Mouse (Mus musculus) brain, embryonic 14.5 days (tissue): ENCODE results near the gene Cntnap2.

Source experiments
- CTCF ChIP-seq: fragments of 200-500 bp; IDR thresholded peaks from 2 replicates; pipeline ENCODE4 v1.5.1; 2012; ENCODE audit warnings: inconsistent platforms, mild to moderate bottlenecking, moderate library complexity, borderline replicate concordance; ENCODE audit not compliant: insufficient read depth, insufficient read length; ENCODE audit errors: extremely low read depth
- POLR2A ChIP-seq: fragments of 200-500 bp; IDR thresholded peaks from 2 replicates; pipeline ENCODE4 v1.6.1; 2012; ENCODE audit warnings: mild to moderate bottlenecking, inconsistent platforms, borderline replicate concordance; ENCODE audit not compliant: poor library complexity, insufficient read depth, insufficient read length, severe bottlenecking; ENCODE audit errors: extremely low read depth

DNA sequence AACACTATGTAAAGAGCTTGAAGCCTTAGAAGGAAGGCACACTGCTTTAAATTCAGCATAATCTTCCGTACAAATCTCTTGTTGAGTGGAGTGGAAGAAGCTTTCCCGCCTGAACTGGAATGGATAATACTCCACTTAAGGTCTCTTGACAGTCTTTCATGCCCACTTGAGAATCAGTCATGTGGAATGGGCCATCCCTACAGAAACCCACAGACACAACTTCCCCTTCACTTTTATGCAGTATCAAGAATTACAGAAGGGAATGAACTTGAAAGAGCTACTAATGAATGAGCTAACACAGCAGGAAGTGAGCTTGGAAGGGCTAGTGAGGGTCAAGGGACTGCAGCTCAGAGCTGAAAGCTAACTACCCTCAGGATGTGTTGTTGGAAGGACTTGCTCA lies 1021.1 kb downstream of the Cntnap2 start:
- no peak for TF ChIP-seq POLR2A
- TF ChIP-seq CTCF: no peak
